Mouse (Mus musculus) c-Kit-negative CD71-positive TER-119-positive erythroid progenitor cells, embryonic 14.5 days (primary cell): Measurements from ENCODE around the gene Pde10a.

Source experiments
- DNase-seq: peaks from one replicate; pipeline ENCODE4 v3.0.0-alpha.2; 2013; ENCODE audit warnings: low read depth, low spot score

The Pde10a gene

DNA sequence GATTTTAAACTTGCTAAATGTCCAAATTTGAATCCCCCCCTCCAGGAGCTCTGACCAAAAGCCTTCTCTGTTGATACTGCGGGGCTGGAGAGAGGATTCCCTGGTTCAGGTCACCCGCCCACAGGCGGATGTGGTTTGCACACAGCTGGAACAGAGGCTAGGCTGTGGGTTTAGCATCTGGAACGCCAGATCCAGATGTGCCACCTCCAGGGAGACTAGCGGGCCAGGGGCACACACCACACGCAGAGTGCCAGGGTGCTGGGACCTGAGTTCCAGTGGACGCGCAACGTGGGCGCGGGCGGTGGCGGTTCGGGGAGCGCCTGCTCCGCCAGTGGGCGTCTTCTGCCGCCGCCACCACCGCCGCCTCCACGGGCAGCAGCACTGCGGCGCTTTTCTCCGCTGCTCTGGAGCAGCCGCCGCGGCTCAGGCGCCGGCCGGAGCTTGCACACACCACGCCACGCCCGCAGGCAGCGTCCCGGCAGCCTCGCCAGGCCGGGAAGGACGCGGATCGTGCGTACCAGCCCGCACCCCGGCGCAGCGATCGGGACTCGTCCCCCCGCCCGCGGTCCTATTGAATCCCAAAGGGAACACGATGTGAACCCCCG is 275.4 kb downstream of the Pde10a start:
- no peak for DNase-seq

DNA sequence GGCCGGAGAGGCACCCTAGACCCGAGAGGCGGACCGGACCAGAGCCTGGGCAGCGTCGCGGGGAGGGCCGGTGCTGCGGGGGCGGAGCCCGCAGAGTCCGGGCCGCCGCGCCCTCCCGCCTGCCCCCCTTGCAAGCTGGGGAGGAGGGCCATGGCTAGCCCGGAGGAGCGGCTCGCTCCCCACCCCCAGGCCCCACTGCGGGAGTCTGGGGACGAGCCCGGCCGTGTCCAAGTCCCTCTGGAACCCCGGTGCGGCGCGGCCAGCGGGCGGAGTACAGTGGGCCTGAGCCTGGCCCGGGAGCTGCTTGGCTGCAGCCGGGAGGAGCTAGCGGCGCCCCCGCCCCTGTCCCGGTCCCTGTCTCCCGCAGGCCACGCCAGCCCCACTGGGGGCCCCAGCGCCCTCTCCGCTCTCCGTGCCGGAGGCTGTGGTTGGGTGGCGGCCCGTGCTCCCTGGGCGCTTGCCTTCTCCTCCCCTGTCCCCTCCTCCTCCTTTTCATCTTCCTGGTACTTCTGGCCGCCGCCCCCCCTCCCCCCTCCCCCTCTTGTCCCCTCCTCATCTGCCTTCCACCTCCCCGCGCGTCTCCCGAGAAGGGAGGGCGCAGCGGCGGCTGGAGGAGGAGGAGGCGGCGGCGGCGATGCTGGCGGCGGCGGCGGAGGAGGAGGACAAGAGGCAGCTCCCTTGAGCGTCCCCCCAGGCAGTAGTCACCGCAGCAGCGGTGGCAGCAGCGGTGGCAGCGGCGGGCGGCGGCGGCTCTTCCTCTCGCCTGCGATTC is 276.1 kb downstream of the Pde10a start:
- no peak for DNase-seq

DNA sequence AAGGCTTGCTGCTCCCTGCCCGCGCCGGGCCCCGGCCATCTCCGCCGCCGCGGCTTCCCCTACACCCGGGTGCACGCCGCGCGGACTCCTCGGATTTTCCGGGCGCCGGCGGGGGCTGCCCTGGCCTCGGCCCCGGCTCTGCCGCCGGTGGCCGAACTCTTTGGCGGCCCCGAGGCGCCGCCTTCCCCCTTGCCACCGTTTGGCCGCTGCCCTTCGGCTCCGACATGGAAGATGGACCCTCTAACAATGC is 276.6 kb downstream of the Pde10a start:
- no peak for DNase-seq

DNA sequence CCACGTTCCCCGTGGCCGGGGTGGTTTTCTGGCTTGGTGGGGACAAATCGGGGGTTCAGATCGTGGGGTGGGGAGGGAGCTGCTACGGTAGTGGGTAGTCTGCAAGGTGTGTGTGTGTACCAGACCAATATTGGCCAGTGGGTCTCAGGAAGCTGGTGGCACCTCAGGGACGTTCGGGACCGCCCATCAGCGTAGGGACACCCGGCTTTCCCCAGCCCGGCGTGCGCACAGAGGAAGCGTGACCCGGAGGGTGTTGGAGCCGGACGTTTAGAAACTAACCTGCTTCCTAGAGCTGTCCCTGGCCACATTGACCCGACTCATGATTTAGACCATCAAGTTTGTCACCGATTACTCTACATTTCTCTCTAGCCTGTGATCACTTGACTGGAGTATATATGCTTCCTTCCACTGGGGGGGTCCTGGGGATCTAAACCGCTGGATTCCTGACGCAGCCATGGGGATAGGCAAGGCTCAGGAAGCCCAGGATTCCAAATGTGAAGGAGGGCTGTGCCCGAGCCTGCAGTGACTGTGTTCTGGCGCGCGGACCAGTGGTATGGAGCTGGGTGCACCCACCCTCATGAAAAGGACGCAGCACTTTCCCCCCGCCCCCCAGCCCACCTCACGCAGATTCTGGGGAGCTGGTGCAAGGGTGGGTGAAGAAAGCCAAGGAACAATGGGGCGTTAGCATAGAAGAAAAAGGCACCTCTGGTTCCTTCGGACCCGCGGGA is 277.2 kb downstream of the Pde10a start:
- DNase-seq, result no peak

DNA sequence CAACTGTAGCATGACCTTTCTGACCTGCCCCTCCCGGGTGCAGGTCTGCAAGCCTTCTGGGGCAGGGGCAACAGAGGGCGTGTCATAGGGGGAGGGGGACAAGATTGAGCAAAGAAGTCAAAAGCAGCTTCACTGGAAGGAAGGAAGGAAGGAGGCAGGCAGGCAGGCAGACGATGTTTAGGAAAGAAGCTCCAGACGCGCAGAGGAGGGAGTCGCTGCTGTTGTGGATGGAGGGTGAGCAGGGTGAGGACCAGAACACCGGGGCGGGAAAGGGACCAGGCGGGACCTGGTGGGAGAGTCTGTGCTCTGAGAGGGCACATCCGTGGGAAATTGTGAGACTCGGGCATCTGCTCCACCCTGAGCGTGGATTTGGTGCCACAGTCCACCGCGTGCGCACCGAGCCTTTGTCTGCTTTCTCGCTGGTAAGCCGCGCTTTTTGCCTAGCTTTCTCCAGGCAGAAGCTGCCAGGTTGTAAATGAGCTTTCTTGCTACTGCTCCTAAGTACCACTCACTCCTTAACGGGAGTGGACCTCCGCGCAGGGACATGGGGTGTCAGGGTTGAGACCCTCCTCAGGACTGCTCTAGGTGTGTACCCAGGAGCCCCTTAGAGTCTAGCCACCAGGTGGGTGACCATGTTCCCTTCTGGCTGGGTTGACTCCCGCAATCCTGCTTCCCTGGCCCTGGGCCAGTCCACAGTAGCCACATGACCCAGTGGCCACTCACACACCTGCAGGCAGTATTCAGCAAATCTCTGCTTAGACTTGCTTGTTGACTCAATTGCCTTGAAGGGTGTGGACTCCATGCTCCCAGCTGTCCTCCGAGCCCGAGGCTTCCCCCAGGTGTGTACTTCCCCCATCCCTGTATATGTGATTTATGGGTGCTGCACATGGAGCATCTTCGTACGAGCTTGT is 278.0 kb downstream of the Pde10a start:
- DNase-seq, result no peak

DNA sequence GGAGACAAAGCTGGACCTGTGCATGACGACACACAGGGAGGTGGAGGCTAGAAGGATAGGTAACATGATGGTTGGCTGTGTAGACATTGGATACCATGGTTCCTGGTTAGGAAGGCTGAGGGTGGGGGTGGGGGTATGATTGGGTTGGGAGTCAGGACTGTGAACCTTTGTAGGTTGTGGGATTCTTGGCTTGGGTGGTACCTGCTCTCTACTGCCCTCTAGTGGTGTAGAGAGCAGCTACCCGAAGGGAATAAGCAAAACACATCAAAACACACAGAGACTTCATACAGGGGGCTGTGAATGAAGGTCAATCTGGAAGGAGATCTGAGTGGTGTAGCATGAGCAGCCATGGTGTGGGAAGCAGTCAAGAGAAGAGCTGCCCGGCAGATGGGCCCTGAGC is 282.2 kb downstream of the Pde10a start:
- DNase-seq, result peak; percentile 20

DNA sequence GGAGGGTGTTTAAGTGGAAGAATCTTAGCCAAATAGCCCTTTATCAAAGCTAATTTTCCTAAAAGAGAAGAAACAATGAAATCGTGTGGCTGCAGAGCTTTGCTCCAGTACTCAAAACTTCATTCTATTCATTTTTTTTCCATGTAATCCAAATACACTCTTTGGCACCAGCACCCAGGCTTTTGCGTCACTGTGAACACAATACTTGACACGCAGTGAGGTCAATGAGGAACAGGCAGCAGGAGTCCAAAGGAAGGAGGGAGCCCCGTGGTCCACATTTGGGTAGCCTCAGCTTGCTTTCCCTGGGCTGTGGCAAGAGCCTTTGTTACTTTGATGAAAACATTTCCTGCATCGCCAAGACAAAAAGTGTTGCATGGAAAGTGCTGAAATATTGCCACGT is 284.6 kb downstream of the Pde10a start:
- DNase-seq, result no peak

DNA sequence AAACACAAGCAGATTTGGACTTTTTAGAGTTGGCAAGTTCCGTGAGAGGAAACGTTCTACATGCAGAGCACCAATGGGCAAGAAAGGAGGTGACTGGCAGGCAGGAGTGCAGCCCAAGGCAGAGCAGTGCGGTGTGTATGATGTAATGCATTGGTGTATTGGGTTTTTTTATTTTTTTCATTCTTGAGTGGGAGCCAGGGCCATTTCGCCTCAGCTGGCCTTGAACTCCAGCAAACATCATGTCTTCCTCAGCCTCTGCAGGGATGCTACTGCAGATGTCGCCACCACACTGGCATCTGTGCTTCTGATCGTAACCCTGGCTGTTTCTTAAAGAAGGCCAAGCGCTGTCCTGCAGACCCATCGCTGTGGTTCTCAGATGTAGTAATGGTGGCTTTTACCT is 285.0 kb downstream of the Pde10a start:
- no peak for DNase-seq

DNA sequence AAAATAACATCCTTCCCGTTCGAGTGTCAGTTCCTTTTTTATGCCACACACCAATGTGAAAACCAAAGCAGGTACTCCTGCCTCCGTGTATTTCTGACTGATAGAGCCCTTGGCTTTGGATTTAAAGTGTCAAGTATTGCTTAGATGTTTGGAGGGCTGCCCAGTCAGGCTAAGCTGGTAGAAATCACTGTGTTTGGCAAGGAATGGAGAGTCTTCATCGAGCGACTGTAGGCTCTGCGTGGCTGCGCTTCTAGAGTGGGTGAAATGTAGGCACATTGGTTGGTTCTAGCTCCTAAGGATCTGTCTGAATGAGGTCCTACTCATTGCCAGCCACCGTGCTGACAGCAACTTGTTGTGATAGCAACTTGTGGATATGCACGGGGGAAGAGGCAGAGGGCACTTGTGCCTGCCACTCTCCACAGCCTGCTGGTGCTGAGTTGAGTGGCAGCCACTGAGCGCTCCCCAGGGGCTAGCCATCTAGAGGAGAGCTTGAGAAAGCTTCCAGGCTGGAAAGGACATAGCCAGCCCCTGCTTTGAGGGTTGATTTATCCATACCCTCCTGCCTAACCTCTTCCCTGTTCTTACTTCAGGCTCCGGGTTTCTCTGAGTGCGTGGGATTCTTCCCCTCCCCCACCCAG is 287.2 kb downstream of the Pde10a start:
- DNase-seq, result no peak

DNA sequence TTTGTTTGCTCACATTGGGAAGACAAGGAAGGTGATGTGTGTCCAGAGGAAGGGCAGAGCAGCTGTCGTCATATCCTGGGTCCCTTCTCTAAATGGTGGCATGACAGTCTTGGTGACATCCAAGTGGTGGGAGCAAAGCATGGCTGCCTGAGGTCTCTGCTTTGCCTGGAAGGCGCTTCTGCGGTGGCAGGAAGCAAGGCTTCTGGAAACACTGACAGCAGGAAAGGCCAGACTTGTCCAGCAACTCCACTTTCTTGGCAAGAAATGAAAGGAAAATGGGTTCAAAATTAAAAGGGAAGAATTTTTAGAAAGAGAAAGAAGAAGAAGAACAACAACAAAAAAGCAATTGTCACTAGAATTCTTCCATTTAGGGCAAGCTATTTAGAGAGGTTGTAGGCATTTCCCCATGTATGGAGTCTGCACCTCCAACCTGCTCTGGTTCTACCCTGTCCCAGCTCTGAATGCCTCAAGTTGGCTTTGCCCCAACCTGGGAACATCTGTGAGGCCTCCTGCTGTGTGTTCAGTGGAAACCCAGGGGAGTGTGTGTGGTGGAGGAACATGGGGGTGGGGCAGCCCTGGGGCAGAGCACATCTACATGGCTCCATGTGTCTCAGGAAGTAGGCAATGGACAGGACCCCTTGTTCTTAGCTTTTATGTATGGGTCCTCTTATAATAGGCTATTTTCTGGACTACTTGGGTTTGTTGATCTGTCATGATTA is 288.8 kb downstream of the Pde10a start:
- DNase-seq, result no peak

DNA sequence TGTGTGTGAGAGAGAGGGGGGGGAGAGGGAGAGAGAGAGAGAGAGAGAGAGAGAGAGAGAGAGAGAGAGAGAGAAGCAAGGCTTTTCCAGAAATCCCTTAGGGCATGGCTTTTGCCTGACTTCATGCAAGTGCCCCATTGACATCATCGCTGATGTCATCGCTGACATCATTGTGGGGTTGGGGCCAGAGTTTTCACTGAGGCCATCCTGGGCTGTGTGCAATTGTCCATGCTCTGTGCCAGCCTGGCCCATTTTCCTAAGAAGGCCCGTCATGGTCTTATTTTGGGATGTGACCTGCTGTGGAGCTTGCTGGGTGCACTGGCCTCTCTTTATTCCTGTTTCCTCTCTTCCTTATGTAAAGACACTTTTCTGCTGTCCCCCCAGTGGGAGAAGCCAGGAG is 290.2 kb downstream of the Pde10a start:
- no peak for DNase-seq

DNA sequence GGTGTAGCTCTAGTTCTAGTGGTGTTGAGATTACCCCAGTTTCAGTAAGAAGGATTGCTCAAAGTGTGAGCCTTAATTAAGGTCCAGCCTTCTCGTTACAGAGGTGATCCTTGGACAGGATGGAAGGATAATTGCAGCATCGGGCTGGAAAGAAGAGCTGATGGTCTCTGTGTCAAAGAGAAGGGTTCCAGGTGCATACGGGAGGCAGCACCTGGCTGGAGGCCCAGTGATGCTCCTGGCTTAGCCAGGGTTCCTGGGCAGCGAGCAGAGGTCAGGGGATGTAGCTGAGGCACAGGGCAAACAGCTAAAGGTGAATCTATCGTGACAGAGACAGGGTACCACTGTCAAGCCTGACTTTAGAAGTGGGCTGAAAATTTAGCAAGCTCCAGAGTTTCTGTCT is 290.7 kb downstream of the Pde10a start:
- no peak for DNase-seq

DNA sequence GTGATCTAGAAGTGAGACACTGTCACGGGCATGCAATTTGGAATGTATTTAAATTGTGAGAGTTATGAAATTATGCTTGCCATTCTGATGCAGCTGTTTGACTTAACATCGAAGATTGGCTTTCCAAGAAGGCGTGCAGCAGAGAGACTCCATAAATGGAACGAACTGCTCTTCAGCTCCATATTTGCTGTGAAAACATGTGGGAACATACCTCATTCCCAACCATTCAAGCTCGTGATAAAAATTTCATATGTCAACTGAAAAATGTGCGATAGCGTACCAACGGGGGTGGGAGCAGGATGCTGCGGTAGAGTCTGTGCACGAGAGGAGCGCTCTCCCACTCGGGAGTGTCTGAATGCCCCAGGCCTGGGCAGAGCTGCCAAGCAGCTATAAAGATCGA is 293.5 kb downstream of the Pde10a start:
- DNase-seq, result no peak

DNA sequence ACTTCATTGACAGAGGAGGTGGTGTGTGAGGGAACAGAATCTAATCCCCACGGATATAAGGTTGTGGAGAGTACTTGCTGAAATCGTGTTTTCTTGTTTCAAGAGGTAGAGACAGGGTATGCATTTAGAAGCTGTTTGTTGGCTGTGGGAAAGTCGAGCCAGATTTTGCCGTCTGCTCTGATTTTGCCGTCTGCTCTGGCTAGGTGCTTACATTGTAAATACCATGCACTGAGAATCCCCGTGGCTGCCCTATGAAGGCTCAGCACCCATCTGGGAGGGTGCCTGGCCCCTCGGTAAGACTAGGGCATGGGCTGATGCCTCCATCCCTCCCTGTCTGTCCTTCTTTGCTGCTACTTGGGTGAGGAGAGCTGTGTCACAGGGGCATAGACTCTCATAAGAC is 298.4 kb downstream of the Pde10a start:
- no peak for DNase-seq

DNA sequence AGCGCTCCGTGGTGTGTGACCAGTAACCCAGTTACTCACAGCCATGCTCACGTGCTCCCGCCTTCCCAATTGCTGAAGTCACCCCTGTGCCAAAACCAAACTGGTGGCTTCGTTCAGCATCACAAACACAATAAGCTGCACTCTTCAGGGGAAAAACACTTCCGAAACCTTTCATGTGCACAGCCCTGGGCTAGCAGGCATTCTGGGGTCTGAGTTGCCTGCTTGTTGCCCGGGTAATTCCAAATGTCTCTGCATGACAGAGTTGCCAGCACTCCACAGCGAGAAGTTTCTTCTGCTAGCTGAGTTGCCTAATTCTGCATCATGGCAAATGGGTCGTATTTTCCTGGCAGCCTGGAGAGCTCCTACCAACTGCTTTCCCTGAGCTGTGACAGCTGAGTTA is 302.0 kb downstream of the Pde10a start:
- no peak for DNase-seq

DNA sequence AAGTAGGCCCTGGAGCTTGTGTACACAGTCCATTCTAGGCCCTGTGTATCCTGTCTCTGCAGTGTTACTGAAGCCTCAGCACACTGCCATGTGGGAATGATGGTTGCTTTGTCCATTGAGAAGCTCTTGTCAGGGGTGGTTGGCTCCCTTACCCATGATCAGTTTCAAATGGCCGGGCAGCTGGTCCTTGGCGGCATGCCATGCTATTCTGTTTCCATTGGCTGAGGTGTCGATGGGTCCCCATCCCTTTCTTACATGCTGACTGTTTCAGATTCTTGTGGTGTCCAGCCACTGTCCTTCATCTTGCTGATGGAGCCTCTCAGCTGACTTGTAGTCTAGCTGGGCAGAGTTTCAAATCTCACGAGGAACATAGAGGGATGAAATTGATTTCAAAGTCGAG is 305.8 kb downstream of the Pde10a start:
- DNase-seq, result no peak

DNA sequence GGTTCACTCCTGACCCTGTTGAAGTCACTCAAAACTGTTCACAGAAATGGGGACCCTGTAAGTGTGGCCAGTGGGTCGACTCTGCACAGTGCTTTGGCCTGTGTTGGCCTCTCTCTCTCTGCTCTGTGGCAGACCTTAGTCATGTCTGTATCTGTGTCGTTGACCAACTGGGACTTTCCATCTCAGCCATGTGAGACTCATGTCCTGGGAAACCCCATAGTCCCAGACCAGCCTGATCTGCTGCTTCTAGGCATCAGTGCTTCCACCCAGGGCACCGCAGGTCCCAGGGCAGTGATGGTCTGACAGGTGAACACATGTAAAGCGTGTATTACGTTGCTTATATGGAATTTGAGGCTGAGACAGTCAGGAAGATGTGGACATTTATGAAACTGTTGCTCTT is 311.1 kb downstream of the Pde10a start:
- DNase-seq, result no peak

DNA sequence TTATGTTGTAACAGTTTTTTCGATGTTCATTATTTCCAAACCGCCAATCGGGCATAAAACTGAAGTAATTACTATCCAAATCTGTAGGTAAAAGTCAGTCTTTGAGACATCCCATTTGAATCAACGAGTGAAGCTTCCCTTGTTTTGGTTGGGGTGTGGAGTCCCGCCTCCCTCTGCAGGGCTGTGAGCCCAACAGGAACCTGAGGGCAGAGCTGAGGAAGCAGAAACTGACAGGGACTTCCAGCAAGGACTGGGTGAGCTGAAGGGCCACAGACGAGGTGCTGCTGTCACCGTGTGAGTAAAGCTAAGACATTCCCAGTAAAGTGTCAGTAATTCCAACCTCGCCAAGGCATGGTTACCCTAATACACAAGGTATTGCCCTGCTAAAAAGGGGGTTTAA is 313.1 kb downstream of the Pde10a start:
- no peak for DNase-seq

DNA sequence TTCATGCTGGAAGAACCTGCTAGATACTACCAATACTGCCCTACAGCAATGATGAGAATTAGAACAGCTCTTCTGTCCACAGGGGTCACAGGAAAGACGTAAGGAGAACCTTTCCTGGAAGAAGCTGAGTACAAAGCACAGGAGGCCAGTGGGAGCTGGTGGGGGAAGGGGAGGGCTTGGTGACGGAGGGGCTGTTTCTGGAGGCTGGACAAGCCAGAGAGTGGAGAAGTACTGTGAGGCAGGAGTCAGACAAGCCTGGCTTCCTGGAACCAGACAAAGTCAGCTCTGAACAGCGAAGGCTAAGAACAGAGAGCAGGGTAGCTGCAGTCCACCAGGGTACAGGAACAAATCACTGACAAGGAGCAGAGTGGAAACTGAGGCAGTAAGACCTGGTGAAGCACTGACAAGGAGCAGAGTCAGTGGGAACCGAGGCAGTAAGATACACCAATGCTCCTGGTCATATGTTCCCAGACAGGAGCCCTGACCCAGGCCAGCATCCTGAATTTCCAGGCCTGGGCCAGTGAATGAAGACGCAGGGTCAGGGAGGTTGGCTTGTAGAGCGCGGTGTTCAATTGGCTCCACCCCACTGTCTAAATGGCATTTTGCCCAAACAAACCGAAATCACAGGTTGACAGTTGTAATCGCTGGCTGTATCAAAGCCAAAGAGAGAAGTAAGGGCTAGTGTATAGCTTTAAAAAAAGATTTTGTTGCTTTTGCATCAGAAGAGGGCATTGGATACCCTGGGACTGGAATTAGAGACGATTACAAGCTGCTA is 314.3 kb downstream of the Pde10a start:
- DNase-seq, result no peak

DNA sequence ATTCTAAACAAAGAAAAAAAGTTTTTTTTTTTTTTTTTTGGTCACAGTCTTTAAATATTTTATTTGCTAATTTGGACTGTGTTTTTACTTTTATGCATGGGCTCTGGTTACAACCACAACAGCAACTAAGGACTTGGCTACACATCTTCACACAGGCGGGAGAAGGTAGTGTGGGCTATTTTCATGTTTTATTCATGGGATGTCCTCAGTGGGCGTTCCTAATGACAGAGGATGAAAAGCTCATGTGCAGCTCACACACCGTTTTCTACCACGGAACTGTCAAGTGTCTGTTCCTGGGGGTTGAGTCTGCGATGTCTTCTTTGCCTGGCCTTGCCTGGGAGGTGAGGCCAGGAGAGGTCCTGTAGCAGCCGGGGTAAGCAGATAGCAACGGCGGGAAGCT is 315.9 kb downstream of the Pde10a start:
- no peak for DNase-seq
